Mouse (Mus musculus) limb, embryonic 14.5 days (tissue): ENCODE results near the gene Rassf7. TPM values are rescaled to one million over a fixed set of nuclear protein-coding genes. Genes with fewer than 3 reads are reported as not detected.

Experiments
- ATAC-seq: fragments of 200-750 bp; cut with Nextera tagmentation; 2 replicates; pipeline ENCODE4 v1.8.0; 2017; ENCODE audit warnings: low read depth, moderate number of reproducible peaks, moderate TSS enrichment; ENCODE audit not compliant: low FRiP score
- DNase-seq: peaks from one replicate; pipeline ENCODE4 v3.0.0-alpha.2; 2015; ENCODE audit warnings: low spot score
- H3K27ac ChIP-seq: fragments of 300-500 bp; sonication (generic); replicated peaks from 2 replicates; pipeline ENCODE4 v1.5.1; 2014; ENCODE audit warnings: low read depth, mild to moderate bottlenecking, low read length, moderate library complexity, mixed read lengths
- H3K27me3 ChIP-seq: fragments of 300-500 bp; sonication (generic); 2 replicates; pipeline ENCODE4 v1.6.1; 2014; ENCODE audit warnings: low read length, mixed read lengths; ENCODE audit not compliant: control insufficient read depth, insufficient read depth
- H3K36me3 ChIP-seq: fragments of 300-500 bp; sonication (generic); 2 replicates; pipeline ENCODE4 v1.6.1; 2014; ENCODE audit warnings: mild to moderate bottlenecking, low read length, moderate library complexity, mixed read lengths; ENCODE audit not compliant: control insufficient read depth, insufficient read depth
- H3K4me1 ChIP-seq: fragments of 300-500 bp; sonication (generic); 2 replicates; pipeline ENCODE4 v1.6.1; 2014; ENCODE audit warnings: antibody characterized with exemption, low read length, mixed read lengths; ENCODE audit not compliant: control insufficient read depth, insufficient read depth
- H3K4me2 ChIP-seq: fragments of 300-500 bp; sonication (generic); replicated peaks from 2 replicates; pipeline ENCODE4 v1.6.1; 2014; ENCODE audit warnings: low read depth, mild to moderate bottlenecking, low read length, moderate library complexity; ENCODE audit not compliant: severe bottlenecking
- H3K4me3 ChIP-seq: fragments of 300-500 bp; sonication (generic); replicated peaks from 2 replicates; pipeline ENCODE4 v1.5.1; 2014; ENCODE audit warnings: low read length
- H3K9ac ChIP-seq: fragments of 300-500 bp; sonication (generic); 2 replicates; pipeline ENCODE4 v1.6.1; 2014; ENCODE audit warnings: mild to moderate bottlenecking, low read depth, low read length, moderate library complexity; ENCODE audit not compliant: severe bottlenecking
- H3K9me3 ChIP-seq: fragments of 300-500 bp; sonication (generic); 2 replicates; pipeline ENCODE4 v1.6.1; 2016; ENCODE audit warnings: low read length; ENCODE audit not compliant: control insufficient read depth
- POLR2A ChIP-seq: fragments of 200-500 bp; IDR thresholded peaks from 2 replicates; pipeline ENCODE4 v1.8.0; 2012; ENCODE audit warnings: inconsistent platforms, mild to moderate bottlenecking, moderate library complexity, borderline replicate concordance; ENCODE audit not compliant: insufficient read depth, insufficient read length; ENCODE audit errors: extremely low read depth
- WGBS: fragments of 180-500 bp; shearing (Covaris S2); extraction: QIAGEN DNeasy Blood & Tissue Kit; methylation state at CpG from one replicate; pipeline ENCODE4 v1.1.7; 2014; 5-methylcytosine and 5-hydroxymethylcytosine counted together
- polyA plus RNA-seq, 2 experiments: library from polyadenylated mRNA; depleted of rRNA in 1 of 2; stranded (reverse) in 1 of 2; unstranded in 1 of 2; fragments of >200 nt; fragmentation: Nextera tagmentation in 1 of 2; extraction: Ambion mirVana in 1 of 2; gene quantifications; 2 replicates each; pipeline versions ENCODE4 v1.2.1 to v1.2.3; 2012 to 2014

The Rassf7 gene
- polyA plus RNA-seq, 2 experiments, result 30.9 to 40.0 TPM

DNA sequence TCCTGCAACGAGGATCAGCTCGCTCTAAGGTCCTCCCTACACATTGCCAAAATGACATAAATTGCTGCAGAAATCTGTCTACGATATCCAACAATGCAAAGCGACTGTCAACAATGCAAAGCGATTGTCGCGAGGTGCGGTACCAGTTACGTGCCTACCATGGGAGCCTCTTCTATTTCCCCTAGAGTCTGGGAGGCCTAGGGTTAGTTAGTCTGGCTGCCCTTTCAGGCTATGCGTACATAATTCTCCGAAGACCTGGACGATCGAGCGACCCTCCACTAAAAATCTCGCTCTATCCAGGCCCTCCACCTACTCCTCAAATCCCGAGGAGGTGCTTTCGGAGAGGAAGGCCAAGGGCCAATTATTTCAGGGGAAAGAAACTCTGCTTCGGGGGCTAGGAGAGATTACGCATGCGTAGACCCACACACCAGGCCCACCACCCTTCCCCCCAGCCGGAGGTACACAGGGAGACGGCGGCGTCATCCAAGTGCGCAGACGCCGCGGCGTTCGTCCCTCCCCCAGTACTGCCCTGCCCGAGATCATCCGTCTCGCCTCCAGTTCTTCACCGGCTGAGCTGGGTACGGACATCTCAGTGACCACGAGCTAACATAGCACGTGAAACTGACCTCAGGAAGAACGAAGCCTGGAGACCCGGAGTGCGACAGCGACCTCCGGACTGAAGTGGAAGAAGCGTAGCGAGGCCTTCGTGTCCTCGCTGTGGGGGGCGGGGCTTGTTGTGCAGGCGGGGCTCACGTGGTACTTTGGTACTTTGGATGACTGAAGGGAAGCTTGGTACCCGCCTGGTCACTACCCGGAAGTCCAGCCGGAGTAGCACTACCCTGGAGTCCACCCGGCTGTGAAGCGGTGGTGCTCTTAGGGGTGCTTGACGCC lies 43.3 kb upstream of the Rassf7 start, which contains the start of gene Rnh1:
Gene Rnh1, minus strand, starts transcription at position 742 of the 891 bp plus-strand sequence.
- 4% methylated on average over 53 of the region's 55 CpGs for WGBS
- Histone ChIP-seq H3K27me3 (no peaks in the 10 kb centered on the region; the same call in 1 of the 2 replicates), H3K9ac (peak within 1 kb of the TSS; percentile 71), H3K4me1 (peaks cover 13% of the 10 kb centered on the region), H3K4me3 (peak within 1 kb of the TSS; percentile 59), H3K36me3 (no peaks in the 10 kb centered on the region), H3K27ac (peak within 1 kb of the TSS; percentile 90), H3K4me2 (peak within 1 kb of the TSS; percentile 85), H3K9me3 (no peaks in the 10 kb centered on the region)
- peak; percentile 95 for ATAC-seq
- TF ChIP-seq POLR2A, result peak; percentile 69; the same call in 1 of the 2 replicates
- DNase-seq, result peak; percentile 97

DNA sequence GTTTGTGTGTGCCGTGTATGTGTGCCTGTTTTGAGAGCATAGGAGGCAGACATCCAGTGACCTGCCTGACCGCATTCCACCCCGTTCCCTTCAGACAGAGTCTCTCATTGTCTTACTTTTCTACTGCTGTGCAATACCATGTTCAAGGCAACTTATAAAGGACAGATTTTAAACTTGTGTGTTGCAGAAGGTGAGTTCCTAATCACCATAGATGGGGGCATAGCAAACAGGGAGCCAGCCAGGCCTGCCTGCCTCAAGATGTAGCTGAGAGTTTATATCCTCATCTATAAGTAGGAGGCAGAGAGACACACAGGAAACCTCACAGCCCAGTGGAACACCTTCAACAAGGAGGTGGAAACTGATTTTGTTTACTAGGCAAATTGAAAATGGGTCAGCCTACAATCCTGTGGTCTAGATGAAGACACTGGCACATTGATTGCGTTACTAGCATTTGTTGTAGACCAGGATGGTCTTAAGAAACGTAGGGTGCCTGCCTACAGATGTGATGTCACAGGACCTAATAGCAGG lies 42.3 kb upstream of the Rassf7 start:
- ATAC-seq, result no peak
- Histone ChIP-seq H3K9me3 (no peaks in the 10 kb centered on the region), H3K36me3 (no peaks in the 10 kb centered on the region), H3K27me3 (no peaks in the 10 kb centered on the region; the same call in 1 of the 2 replicates), H3K9ac (peak overlapping the region; percentile 71; the same call in 1 of the 2 replicates), H3K4me2 (peak overlapping the region; percentile 85), H3K4me3 (peak overlapping the region; percentile 59), H3K27ac (peak overlapping the region; percentile 90), H3K4me1 (peaks cover 6% of the 10 kb centered on the region; the same call in 1 of the 2 replicates)
- DNase-seq, result no peak
- 76% methylated on average over 5 of the region's 5 CpGs for WGBS
- no peak for TF ChIP-seq POLR2A

DNA sequence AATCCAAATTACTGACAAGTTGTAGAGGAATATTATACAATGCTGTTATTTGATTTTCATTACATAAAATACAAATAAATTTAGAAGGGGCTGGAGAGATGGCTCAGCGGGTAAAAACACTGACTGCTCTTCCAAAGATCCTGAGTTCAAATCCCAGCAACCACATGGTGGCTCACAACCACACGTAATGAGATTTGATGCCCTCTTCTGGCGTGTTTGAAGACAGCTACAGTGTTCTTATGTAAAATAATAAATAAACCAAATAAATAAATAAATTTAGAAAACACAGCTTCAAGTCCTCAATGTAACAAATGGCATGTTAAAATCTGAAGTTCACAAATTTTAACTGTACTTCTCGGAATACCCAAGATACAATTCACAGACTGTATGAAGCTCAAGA lies 40.6 kb upstream of the Rassf7 start:
- no peak overlapping the region for H3K4me2 ChIP-seq
- no peak overlapping the region for H3K27ac ChIP-seq
- WGBS, result 91% methylated on average over 4 of the region's 4 CpGs
- no peaks in the 10 kb centered on the region for H3K36me3 ChIP-seq
- H3K4me3 ChIP-seq, result no peak overlapping the region
- peaks cover 6% of the 10 kb centered on the region; the same call in 1 of the 2 replicates for H3K4me1 ChIP-seq
- TF ChIP-seq POLR2A, result no peak
- H3K27me3 ChIP-seq, result no peaks in the 10 kb centered on the region; the same call in 1 of the 2 replicates
- no peak overlapping the region for H3K9ac ChIP-seq
- DNase-seq (no peak), ATAC-seq (no peak)
- H3K9me3 ChIP-seq, result no peaks in the 10 kb centered on the region

DNA sequence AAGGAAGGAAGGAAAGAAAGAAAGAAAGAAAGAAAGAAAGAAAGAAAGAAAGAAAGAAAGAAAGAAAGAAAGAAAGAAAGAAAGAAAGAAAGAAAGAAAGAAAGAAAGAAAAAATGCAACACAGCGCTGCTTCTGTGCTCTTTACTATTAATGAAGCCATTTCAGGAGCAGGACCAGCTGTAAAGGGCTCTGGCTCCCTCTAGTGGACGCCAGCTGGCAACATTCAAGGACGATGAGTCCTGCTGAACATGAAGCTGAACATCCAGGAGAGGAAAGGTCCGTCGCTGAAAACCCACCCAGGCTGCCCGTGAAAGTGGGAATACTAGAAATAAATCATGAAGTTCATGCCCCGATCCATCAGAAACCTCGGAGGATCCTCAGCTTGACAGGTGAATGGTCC lies 39.5 kb upstream of the Rassf7 start:
- Histone ChIP-seq H3K27me3 (no peaks in the 10 kb centered on the region; the same call in 1 of the 2 replicates), H3K4me3 (no peak overlapping the region), H3K9me3 (no peaks in the 10 kb centered on the region), H3K4me1 (peaks cover 6% of the 10 kb centered on the region; the same call in 1 of the 2 replicates), H3K4me2 (no peak overlapping the region), H3K9ac (no peak overlapping the region), H3K36me3 (no peaks in the 10 kb centered on the region), H3K27ac (no peak overlapping the region)
- TF ChIP-seq POLR2A, result no peak
- DNase-seq (peak; percentile 90), ATAC-seq (no peak)
- WGBS, result 1% methylated on average over 8 of the region's 8 CpGs

DNA sequence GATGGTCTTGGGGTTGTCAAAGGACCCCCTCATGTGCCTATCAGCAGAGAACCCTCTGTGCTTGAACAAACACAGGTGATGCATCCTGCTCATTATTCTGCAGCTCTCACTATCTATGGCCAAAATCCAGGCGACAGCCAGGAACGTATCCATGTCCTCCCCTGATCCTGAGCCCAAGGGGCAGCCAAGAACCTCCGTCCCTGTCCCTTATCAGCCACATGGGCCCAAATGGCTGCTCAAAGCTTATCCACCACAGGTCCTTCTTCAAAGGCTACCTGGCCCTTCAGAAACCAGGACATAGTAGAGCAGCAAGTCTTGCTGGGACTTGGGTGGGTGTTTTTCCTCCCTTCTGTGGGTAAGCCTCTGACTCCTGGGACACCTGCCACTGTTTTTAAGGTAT lies 27.5 kb upstream of the Rassf7 start:
- no peak for TF ChIP-seq POLR2A
- Histone ChIP-seq H3K9ac (no peak overlapping the region), H3K9me3 (no peaks in the 10 kb centered on the region), H3K27ac (no peak overlapping the region), H3K4me2 (no peak overlapping the region), H3K27me3 (no peaks in the 10 kb centered on the region), H3K4me1 (peaks cover 9% of the 10 kb centered on the region), H3K4me3 (no peak overlapping the region), H3K36me3 (peaks cover 35% of the 10 kb centered on the region)
- no peak for DNase-seq
- WGBS, result 91% methylated on average over 3 of the region's 3 CpGs
- ATAC-seq, result no peak
